Mouse (Mus musculus): Measurements from ENCODE around the gene Ssr1. TPM values are rescaled to one million over a fixed set of nuclear protein-coding genes. Genes with fewer than 3 reads are reported as not detected.

The Ssr1 gene
- total and polyA plus RNA-seq, 2 experiments from 2014 or later, result 23.3 to 76.3 TPM

DNA sequence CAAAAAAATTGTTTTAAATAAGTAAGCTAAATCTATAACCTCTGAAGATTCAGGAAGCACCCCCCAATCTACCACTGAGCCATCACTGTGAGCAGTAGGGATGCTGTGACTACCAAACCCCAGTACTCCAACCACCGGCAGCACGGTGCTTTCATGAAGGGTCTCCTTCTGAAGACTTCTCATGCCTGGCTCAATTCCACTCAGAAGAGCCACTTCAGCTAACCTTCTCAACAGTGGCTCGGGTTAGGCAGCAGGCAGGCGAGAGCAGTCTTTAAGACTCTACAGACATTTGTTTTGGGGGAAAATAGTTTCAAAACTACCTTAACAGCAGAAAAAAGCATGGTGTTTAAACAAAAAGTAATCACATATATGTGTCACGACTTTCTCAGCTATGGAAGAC is 13.0 kb downstream of the Ssr1 start:
- peaks cover 67% of the 10 kb centered on the region for H3K36me3 ChIP-seq (ENCODE audit: insufficient read depth, low read length)
- TF ChIP-seq CTCF (IDR thresholded peaks at IDR 0.05; ENCODE audit: low read depth), result no peak
- no peaks in the 10 kb centered on the region for H3K9me3 ChIP-seq (ENCODE audit: low read length)
- H3K9ac ChIP-seq (replicated peaks; ENCODE audit: low read length), result no peak overlapping the region
- WGBS, result 89% methylated on average over 5 of the region's 5 CpGs
- DNase-seq (ENCODE audit: low spot score), result no peak
- H3K4me1 ChIP-seq (ENCODE audit: insufficient read depth, low read length), result no peaks in the 10 kb centered on the region
- H3K4me2 ChIP-seq (ENCODE audit: low read depth, low read length), result no peak overlapping the region
- no peak overlapping the region for H3K27ac ChIP-seq
- H3K27me3 ChIP-seq (ENCODE audit: insufficient read depth, low read length), result no peaks in the 10 kb centered on the region
- H3K4me3 ChIP-seq (ENCODE audit: low read length), result no peak overlapping the region
- ATAC-seq, result no peak

DNA sequence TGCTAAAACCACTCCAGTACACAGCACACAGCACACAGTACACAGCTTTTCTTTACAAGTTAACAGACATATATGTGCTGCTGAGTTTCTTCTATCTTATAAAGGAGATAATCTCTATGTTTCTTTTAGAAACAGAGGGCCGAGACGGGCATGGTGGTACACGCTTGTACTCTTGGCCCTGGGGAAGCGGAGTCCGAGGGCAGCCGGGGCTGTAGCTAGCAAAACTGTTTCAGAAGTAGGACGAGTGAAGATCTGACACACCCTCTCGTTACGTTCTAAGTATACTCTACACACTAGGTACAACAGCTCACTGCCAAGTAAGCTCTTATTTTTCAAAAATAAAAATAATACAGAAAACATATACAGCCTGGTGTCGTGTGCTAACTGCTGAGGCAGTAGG is 13.7 kb downstream of the Ssr1 start:
- no peak for DNase-seq (ENCODE audit: low spot score)
- WGBS, result 95% methylated on average over 10 of the region's 10 CpGs
- Histone ChIP-seq H3K27ac (no peak overlapping the region), H3K9ac (replicated peaks; ENCODE audit: low read length) (no peak overlapping the region), H3K4me2 (ENCODE audit: low read depth, low read length) (no peak overlapping the region), H3K4me3 (ENCODE audit: low read length) (no peak overlapping the region), H3K36me3 (ENCODE audit: insufficient read depth, low read length) (peaks cover 67% of the 10 kb centered on the region), H3K9me3 (ENCODE audit: low read length) (no peaks in the 10 kb centered on the region), H3K4me1 (ENCODE audit: insufficient read depth, low read length) (no peaks in the 10 kb centered on the region), H3K27me3 (ENCODE audit: insufficient read depth, low read length) (no peaks in the 10 kb centered on the region)
- ATAC-seq, result no peak
- no peak for TF ChIP-seq CTCF (IDR thresholded peaks at IDR 0.05; ENCODE audit: low read depth)

DNA sequence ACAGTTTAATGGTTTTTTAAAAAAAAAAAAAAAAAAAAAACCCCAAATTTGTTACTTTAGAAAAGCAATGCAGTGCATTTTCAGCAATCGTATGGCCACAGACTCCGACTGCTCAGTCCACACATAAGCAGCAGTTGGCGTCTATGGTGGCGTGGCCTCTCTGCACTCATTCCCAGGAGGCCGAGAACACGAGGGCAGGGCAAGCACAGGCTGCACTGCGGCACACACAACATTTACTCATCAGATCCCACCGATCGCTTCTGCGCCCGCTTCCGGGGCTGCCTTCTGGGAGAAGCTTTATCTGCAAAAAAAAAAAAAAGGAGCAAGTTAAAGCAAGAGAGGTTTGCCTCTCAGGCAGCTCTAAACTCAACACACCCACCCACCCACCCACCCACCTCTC is 14.5 kb downstream of the Ssr1 start:
- no peak overlapping the region for H3K27ac ChIP-seq
- ATAC-seq, result no peak
- WGBS, result 89% methylated on average over 12 of the region's 12 CpGs
- no peak for TF ChIP-seq CTCF (IDR thresholded peaks at IDR 0.05; ENCODE audit: low read depth)
- no peak overlapping the region for H3K9ac ChIP-seq (replicated peaks; ENCODE audit: low read length)
- no peaks in the 10 kb centered on the region for H3K27me3 ChIP-seq (ENCODE audit: insufficient read depth, low read length)
- H3K36me3 ChIP-seq (ENCODE audit: insufficient read depth, low read length), result peaks cover 65% of the 10 kb centered on the region
- H3K9me3 ChIP-seq (ENCODE audit: low read length), result no peaks in the 10 kb centered on the region
- H3K4me1 ChIP-seq (ENCODE audit: insufficient read depth, low read length), result no peaks in the 10 kb centered on the region
- no peak for DNase-seq (ENCODE audit: low spot score)
- no peak overlapping the region for H3K4me3 ChIP-seq (ENCODE audit: low read length)
- no peak overlapping the region for H3K4me2 ChIP-seq (ENCODE audit: low read depth, low read length)

DNA sequence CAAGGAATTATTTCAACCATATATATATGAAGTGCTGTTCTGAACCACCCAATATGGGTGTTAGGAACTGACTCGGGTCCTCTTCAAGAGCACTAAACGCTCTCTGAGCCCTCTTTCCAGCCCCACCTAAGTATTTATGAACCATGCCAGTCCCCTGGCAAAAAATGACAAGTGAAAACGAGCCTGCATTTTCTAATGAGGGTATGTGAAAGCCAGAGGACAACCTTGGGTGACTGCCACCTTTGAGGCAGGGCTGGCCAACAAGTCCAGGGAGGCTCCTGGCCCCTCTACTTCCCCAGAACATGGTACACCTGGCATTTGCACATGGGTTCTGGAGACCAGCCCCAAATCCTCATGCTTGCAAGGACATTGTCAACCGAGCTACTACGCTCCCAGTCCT is 19.3 kb downstream of the Ssr1 start:
- WGBS, result 87% methylated on average over 5 of the region's 5 CpGs
- H3K4me1 ChIP-seq (ENCODE audit: insufficient read depth, low read length), result no peaks in the 10 kb centered on the region

DNA sequence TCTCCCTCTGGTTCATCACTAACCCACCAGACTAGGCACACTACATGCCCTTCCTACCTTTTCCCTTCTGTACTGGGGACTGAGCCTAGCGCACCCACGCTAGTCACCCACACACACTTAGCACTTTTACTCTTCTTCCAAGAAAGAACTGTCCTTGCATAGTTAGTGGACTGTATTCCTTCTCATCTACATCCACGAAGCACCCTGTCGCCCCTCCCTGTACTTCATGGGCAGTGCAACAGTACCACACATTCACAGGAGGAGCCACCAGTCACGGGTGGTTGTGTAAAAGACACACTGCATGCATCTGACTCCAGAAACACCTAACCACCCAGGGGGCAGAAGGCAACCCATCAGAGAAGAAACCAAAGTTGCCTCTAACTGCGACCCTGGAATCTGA is 20.0 kb downstream of the Ssr1 start:
- H3K27ac ChIP-seq, result no peak overlapping the region
- no peak for ATAC-seq
- peaks cover 25% of the 10 kb centered on the region for H3K36me3 ChIP-seq (ENCODE audit: insufficient read depth, low read length)
- 87% methylated on average over 6 of the region's 6 CpGs for WGBS
- H3K4me1 ChIP-seq (ENCODE audit: insufficient read depth, low read length), result no peaks in the 10 kb centered on the region
- no peak overlapping the region for H3K4me2 ChIP-seq (ENCODE audit: low read depth, low read length)
- DNase-seq (ENCODE audit: low spot score), result no peak
- H3K9me3 ChIP-seq (ENCODE audit: low read length), result no peaks in the 10 kb centered on the region
- no peak overlapping the region for H3K4me3 ChIP-seq (ENCODE audit: low read length)
- TF ChIP-seq CTCF (IDR thresholded peaks at IDR 0.05; ENCODE audit: low read depth), result no peak
- H3K9ac ChIP-seq (replicated peaks; ENCODE audit: low read length), result no peak overlapping the region
- H3K27me3 ChIP-seq (ENCODE audit: insufficient read depth, low read length), result no peaks in the 10 kb centered on the region

More for the DNA sequence above, 19.3 kb downstream of the Ssr1 start:
- Histone ChIP-seq H3K9ac (replicated peaks; ENCODE audit: low read length) (no peak overlapping the region), H3K36me3 (ENCODE audit: insufficient read depth, low read length) (peaks cover 32% of the 10 kb centered on the region), H3K27ac (no peak overlapping the region), H3K4me3 (ENCODE audit: low read length) (no peak overlapping the region), H3K4me2 (ENCODE audit: low read depth, low read length) (no peak overlapping the region), H3K9me3 (ENCODE audit: low read length) (no peaks in the 10 kb centered on the region), H3K27me3 (ENCODE audit: insufficient read depth, low read length) (no peaks in the 10 kb centered on the region)
- DNase-seq (ENCODE audit: low spot score) (no peak), ATAC-seq (no peak)
- no peak for TF ChIP-seq CTCF (IDR thresholded peaks at IDR 0.05; ENCODE audit: low read depth)

DNA sequence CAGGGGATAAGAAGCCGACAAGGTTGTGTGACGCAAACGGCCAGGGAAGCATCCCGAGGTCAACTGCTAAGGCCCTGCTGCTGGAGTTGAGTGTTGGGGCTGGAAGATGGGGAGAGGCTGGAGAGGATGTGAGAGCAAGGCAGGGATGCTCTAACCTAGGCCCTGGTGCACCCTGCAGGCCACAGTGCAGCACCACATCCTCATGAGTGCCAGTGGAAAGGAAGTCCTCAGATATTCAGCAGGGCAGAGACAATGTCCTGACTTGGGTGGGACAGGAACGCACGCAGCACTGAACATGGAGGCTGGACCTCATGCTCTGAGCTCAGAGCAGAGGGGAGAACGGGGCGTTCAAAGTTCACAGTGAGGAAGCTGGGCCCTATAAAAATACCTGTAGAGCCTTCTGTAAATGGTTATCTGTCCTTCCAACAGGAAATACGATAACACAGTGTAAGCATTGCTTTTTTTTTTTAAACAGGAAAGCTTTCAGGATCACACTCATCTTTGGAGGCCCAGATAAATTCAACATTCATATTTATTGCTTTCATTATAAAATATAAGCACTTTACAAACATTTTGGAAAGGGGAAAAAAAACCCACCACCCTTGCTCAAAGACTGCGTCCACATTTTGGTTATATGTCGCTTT is 23.0 kb downstream of the Ssr1 start:
- no peak overlapping the region for H3K4me2 ChIP-seq (ENCODE audit: low read depth, low read length)
- no peaks in the 10 kb centered on the region for H3K27me3 ChIP-seq (ENCODE audit: insufficient read depth, low read length)
- no peaks in the 10 kb centered on the region for H3K9me3 ChIP-seq (ENCODE audit: low read length)
- 0 out of 2 replicates have a peak, but pooled peaks cover 5% of the 10 kb centered on the region for H3K36me3 ChIP-seq (ENCODE audit: insufficient read depth, low read length)
- DNase-seq (ENCODE audit: low spot score) (no peak), ATAC-seq (0 out of 2 replicates have a peak, but pooled peaks have one; percentile 31)
- H3K9ac ChIP-seq (replicated peaks; ENCODE audit: low read length), result no peak overlapping the region
- no peak overlapping the region for H3K4me3 ChIP-seq (ENCODE audit: low read length)
- H3K4me1 ChIP-seq (ENCODE audit: insufficient read depth, low read length), result no peaks in the 10 kb centered on the region
- 82% methylated on average over 11 of the region's 11 CpGs for WGBS
- TF ChIP-seq CTCF (IDR thresholded peaks at IDR 0.05; ENCODE audit: low read depth), result peak; percentile 48
- no peak overlapping the region for H3K27ac ChIP-seq

DNA sequence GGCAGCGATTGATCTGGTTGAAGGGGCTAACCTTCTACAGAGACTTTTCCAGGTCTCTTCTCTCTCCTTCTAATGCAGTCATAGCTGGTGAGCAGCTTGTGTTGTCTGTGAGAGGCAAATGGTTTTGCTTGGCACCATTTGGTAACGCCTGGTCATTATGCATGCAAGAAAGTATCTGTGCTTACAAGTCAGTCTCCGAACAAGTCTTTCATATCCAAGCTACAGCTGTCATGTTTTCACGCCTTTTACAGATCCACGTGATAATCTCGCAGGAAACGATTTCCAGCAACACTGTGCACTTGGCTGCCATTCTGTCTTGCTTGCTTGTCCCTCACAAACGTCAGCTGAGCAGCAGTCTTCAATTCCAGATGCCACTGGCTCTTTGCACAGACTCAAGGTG is 24.0 kb downstream of the Ssr1 start:
- TF ChIP-seq CTCF (IDR thresholded peaks at IDR 0.05; ENCODE audit: low read depth), result no peak
- no peak for DNase-seq (ENCODE audit: low spot score)
- Histone ChIP-seq H3K36me3 (ENCODE audit: insufficient read depth, low read length) (no peaks in the 10 kb centered on the region), H3K4me3 (ENCODE audit: low read length) (no peak overlapping the region), H3K9ac (replicated peaks; ENCODE audit: low read length) (no peak overlapping the region), H3K4me2 (ENCODE audit: low read depth, low read length) (no peak overlapping the region), H3K27me3 (ENCODE audit: insufficient read depth, low read length) (no peaks in the 10 kb centered on the region), H3K9me3 (ENCODE audit: low read length) (no peaks in the 10 kb centered on the region), H3K27ac (no peak overlapping the region), H3K4me1 (ENCODE audit: insufficient read depth, low read length) (no peaks in the 10 kb centered on the region)
- WGBS, result 45% methylated on average over 8 of the region's 8 CpGs
- no peak for ATAC-seq
